Mouse (Mus musculus) lung, embryonic 14.5 days (tissue): ENCODE results near the gene Foxn4. TPM values are rescaled to one million over a fixed set of nuclear protein-coding genes. Genes with fewer than 3 reads are reported as not detected.

Experiments used
- ATAC-seq: fragments of 200-750 bp; cut with Nextera tagmentation; 2 replicates; pipeline ENCODE4 v1.8.0; 2017; ENCODE audit warnings: mild to moderate bottlenecking, moderate TSS enrichment, moderate library complexity; ENCODE audit not compliant: insufficient read depth
- DNase-seq: peaks from one replicate; pipeline ENCODE4 v3.0.0-alpha.2; 2015
- H3K27ac ChIP-seq: fragments of 300-500 bp; sonication (generic); 2 replicates; pipeline ENCODE4 v1.5.1; 2014; ENCODE audit warnings: low read depth, mild to moderate bottlenecking, moderate library complexity
- H3K27me3 ChIP-seq: fragments of 300-500 bp; sonication (generic); 2 replicates; pipeline ENCODE4 v1.6.1; 2014; ENCODE audit warnings: low read length, control low read depth; ENCODE audit not compliant: insufficient read depth
- H3K36me3 ChIP-seq: fragments of 300-500 bp; sonication (generic); 2 replicates; pipeline ENCODE4 v1.6.1; 2014; ENCODE audit warnings: control low read depth; ENCODE audit not compliant: insufficient read depth
- H3K4me1 ChIP-seq: fragments of 300-500 bp; sonication (generic); 2 replicates; pipeline ENCODE4 v1.6.1; 2014; ENCODE audit warnings: antibody characterized with exemption, control low read depth; ENCODE audit not compliant: insufficient read depth
- H3K4me2 ChIP-seq: fragments of 300-500 bp; sonication (generic); 2 replicates; pipeline ENCODE4 v1.6.1; 2014; ENCODE audit warnings: mild to moderate bottlenecking
- H3K4me3 ChIP-seq: fragments of 300-500 bp; sonication (generic); 2 replicates; pipeline ENCODE4 v1.5.1; 2014; ENCODE audit warnings: low read depth, low read length
- H3K9ac ChIP-seq: fragments of 300-500 bp; sonication (generic); 2 replicates; pipeline ENCODE4 v1.6.1; 2014
- H3K9me3 ChIP-seq: fragments of 300-500 bp; sonication (generic); 2 replicates; pipeline ENCODE4 v1.6.1; 2016; ENCODE audit warnings: low read depth, low read length, control low read depth
- CTCF ChIP-seq: IDR thresholded peaks from 2 replicates; pipeline ENCODE4 v1.5.1; 2016; ENCODE audit warnings: antibody characterized with exemption, low read depth
- WGBS: fragments of 180-500 bp; shearing (Covaris S2); extraction: QIAGEN DNeasy Blood & Tissue Kit; methylation state at CpG from one replicate; pipeline ENCODE4 v1.1.7; 2014; 5-methylcytosine and 5-hydroxymethylcytosine counted together
- polyA plus RNA-seq: library from polyadenylated mRNA; unstranded; fragments of >200 nt; fragmentation: Nextera tagmentation; extraction: Ambion mirVana; gene quantifications from 2 replicates; pipeline ENCODE4 v1.2.1, GENCODE M21; 2014

Foxn4 gene
- polyA plus RNA-seq, 1 experiment from 2014 or later: 0.16 TPM

DNA sequence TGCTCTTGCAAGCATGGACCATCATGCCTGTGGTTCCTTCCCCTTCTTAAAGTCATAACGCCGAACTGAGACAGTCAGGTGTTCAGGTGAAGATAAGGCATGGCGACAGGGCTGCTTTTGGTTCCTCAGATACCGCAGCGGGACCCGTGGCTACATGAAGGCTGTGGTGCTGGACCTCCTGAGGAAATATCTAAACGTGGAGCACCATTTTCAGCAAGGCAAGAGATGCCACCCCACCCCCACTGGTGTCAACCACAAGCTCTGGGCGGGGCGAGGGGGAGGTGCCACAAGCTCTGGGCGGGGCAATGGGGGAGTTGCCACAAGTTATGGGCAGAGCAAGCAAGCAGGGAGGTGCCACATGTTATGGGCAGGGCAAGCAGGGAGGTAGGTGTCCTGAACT is 60.4 kb downstream of the Foxn4 start:
- TF ChIP-seq CTCF: no peak
- Histone ChIP-seq H3K27me3 (no peaks in the 10 kb centered on the region), H3K4me3 (no peak overlapping the region), H3K36me3 (no peaks in the 10 kb centered on the region), H3K4me2 (no peak overlapping the region), H3K9ac (no peak overlapping the region), H3K27ac (no peak overlapping the region), H3K4me1 (no peaks in the 10 kb centered on the region), H3K9me3 (no peaks in the 10 kb centered on the region)
- DNase-seq (no peak), ATAC-seq (no peak)
- WGBS: 57% methylated on average over 10 of the region's 10 CpGs

DNA sequence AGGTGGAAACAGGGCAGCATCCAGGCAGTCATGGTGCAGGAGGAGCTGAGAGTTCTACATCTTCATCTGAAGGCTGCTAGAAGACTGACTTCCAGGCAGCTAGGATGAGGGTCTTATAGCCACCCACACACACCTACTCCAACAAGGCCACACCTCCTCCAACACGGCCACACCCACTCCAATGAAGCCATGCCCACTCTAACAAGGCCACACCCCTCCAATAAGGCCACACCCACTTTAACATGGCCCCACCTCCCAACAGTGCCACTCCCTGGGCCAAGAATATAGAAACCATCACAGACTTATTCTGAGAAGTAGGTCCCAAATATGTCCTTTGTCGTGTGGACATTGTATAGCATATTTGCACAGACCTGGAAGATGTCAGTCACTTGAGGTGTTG is 67.4 kb downstream of the Foxn4 start:
- H3K4me3 ChIP-seq: no peak overlapping the region
- TF ChIP-seq CTCF: no peak
- H3K27me3 ChIP-seq: no peaks in the 10 kb centered on the region
- 74% methylated on average over 2 of the region's 2 CpGs for WGBS
- H3K27ac ChIP-seq: no peak overlapping the region
- no peak overlapping the region for H3K4me2 ChIP-seq
- H3K4me1 ChIP-seq: no peaks in the 10 kb centered on the region
- no peaks in the 10 kb centered on the region for H3K9me3 ChIP-seq
- ATAC-seq: no peak
- DNase-seq: no peak
- no peak overlapping the region for H3K9ac ChIP-seq
- no peaks in the 10 kb centered on the region for H3K36me3 ChIP-seq

Other genes starting within 250 kb of the Foxn4 start
- gene Usp30, start 208.3 kb downstream of the Foxn4 start, polyA plus RNA-seq: 10.7 and 10.8 TPM in 2 replicates
- gene Svop, start 182.2 kb downstream of the Foxn4 start, polyA plus RNA-seq: 0.11 and 0.22 TPM in 2 replicates
- gene Alkbh2, start 145.6 kb downstream of the Foxn4 start, polyA plus RNA-seq: 8.9 and 11.3 TPM in 2 replicates
- 44.0 and 44.2 TPM in 2 replicates for gene Ung, start 143.4 kb downstream of the Foxn4 start, polyA plus RNA-seq
- 1.7 and 2.3 TPM in 2 replicates for gene Acacb, start 127.3 kb downstream of the Foxn4 start, polyA plus RNA-seq
- gene Myo1h, start 15.4 kb upstream of the Foxn4 start, polyA plus RNA-seq: 2.5 and 2.8 TPM in 2 replicates
- 140 and 144 TPM in 2 replicates for gene Kctd10, start 106.7 kb upstream of the Foxn4 start, polyA plus RNA-seq
- 56.3 and 59.3 TPM in 2 replicates for gene Ube3b, start 106.8 kb upstream of the Foxn4 start, polyA plus RNA-seq
- gene Mmab, start 170.3 kb upstream of the Foxn4 start, polyA plus RNA-seq: 30.4 and 32.4 TPM in 2 replicates
- 48.4 and 49.2 TPM in 2 replicates for gene Mvk, start 170.5 kb upstream of the Foxn4 start, polyA plus RNA-seq